Mouse (Mus musculus) kidney, embryonic 15.5 days (tissue): ENCODE measurements at regions not wholly inside any gene's neighbourhood (a gene's known extent, or its start where the extent isn't known, plus 50 kb on each side); places are given as distances from the start of the nearest gene placed in this dataset.
A peak's percentile ranks its signal among the peaks of the same experiment; 100 is the strongest.

Source experiments
- ATAC-seq: fragments of 200-750 bp; cut with Nextera tagmentation; replicated peaks from 2 replicates; pipeline ENCODE4 v1.8.0; 2017; ENCODE audit warnings: moderate TSS enrichment; ENCODE audit not compliant: low FRiP score
- H3K27ac ChIP-seq: fragments of 300-500 bp; sonication (generic); 2 replicates; pipeline ENCODE4 v1.5.1; 2015; ENCODE audit warnings: mild to moderate bottlenecking, inconsistent platforms
- H3K27me3 ChIP-seq: fragments of 300-500 bp; sonication (generic); 2 replicates; pipeline ENCODE4 v1.6.1; 2015; ENCODE audit warnings: inconsistent platforms
- H3K36me3 ChIP-seq: fragments of 300-500 bp; sonication (generic); 2 replicates; pipeline ENCODE4 v1.6.1; 2015; ENCODE audit warnings: inconsistent platforms
- H3K4me1 ChIP-seq: fragments of 300-500 bp; sonication (generic); 2 replicates; pipeline ENCODE4 v1.6.1; 2015; ENCODE audit warnings: inconsistent platforms
- H3K4me2 ChIP-seq: fragments of 300-500 bp; sonication (generic); 2 replicates; pipeline ENCODE4 v1.6.1; 2015; ENCODE audit warnings: moderate library complexity, mild to moderate bottlenecking, inconsistent platforms
- H3K4me3 ChIP-seq: fragments of 300-500 bp; sonication (generic); replicated peaks from 2 replicates; pipeline ENCODE4 v1.5.1; 2015; ENCODE audit warnings: mild to moderate bottlenecking, inconsistent platforms
- H3K9ac ChIP-seq: fragments of 300-500 bp; sonication (generic); 2 replicates; pipeline ENCODE4 v1.6.1; 2015; ENCODE audit warnings: mild to moderate bottlenecking, inconsistent platforms
- H3K9me3 ChIP-seq: fragments of 300-500 bp; sonication (generic); replicated peaks from 2 replicates; pipeline ENCODE4 v1.6.1; 2016; ENCODE audit warnings: inconsistent platforms
- WGBS: fragments of 180-500 bp; shearing (Covaris S2); methylation state at CpG from one replicate; pipeline ENCODE4 v1.1.7; 2015; ENCODE audit warnings: mixed read lengths; 5-methylcytosine and 5-hydroxymethylcytosine counted together

DNA sequence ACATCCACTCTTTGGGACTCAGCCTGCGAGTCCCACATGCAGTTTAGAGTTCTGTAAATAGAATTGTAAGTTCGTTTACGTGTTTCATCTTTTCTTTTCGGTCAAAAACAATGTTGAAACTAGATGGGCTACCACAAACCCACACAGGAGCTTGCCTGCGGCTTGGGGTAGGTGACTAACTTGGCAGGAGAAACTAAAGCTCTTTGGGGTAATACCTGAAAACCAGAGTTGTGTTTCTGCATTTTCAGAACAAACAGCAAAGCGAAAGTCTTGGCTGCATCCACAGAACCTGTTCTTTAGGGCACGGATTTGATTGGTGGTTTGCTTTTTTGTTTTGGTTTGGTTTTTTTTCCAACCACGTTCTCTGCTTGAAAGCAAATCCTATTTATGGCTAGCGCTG, 264.0 kb downstream of the Zfp704 start:
- Histone ChIP-seq H3K27me3 (0 out of 2 replicates have a peak, but pooled peaks cover 3% of the 10 kb centered on the region), H3K9ac (no peak overlapping the region), H3K4me1 (peaks cover 26% of the 10 kb centered on the region), H3K36me3 (no peaks in the 10 kb centered on the region), H3K4me2 (peak overlapping the region; percentile 95), H3K4me3 (peak overlapping the region; percentile 56), H3K9me3 (no peaks in the 10 kb centered on the region), H3K27ac (no peak overlapping the region)
- WGBS: 36% methylated on average over 9 of the region's 9 CpGs
- no peak for ATAC-seq

DNA sequence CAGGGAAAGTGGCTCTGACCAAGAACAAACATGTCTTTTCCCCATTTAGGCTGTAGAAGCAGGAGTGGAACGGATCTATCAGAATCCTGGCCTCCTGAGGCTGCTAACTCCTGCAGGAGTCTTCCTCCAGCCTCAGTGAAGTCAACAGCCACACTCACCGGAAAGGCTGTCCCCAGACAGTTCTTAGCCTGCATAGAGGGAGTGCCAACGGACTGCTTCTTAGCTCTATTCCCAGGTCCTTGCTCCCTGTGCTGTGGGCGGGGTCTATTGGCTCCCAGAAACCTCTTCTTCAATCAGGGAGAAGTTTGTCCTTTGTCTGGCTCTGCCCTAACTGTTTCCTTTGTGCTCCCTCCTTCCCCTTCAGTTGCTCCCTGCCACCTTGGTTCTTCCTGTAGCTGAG, 266.3 kb downstream of the Zfp704 start:
- no peak for ATAC-seq
- Histone ChIP-seq H3K4me1 (peaks cover 30% of the 10 kb centered on the region), H3K27ac (no peak overlapping the region), H3K9ac (no peak overlapping the region), H3K27me3 (0 out of 2 replicates have a peak, but pooled peaks cover 3% of the 10 kb centered on the region), H3K9me3 (no peaks in the 10 kb centered on the region), H3K4me2 (0 out of 2 replicates have a peak overlapping the region, but pooled peaks have one; percentile 4), H3K4me3 (no peak overlapping the region), H3K36me3 (no peaks in the 10 kb centered on the region)
- WGBS: 11% methylated on average over 4 of the region's 4 CpGs

DNA sequence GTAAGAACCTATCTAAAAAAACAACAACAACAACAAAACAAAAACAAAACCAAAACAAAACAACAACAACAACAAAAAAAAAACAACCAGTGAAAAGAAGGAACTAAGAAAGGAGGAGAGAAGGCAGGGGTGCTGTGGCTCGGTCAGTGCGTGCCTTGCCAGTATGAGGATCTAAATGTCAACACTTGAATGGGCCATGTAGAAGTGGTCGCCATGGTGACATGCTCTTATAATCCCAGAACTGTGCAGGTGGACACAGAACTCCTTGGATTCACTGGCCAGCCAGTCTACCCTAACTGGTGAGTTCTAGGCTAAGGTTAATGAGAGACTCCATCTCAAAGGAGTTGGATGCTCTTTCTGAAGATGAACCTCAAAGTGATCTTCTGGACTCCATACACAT, 267.7 kb downstream of the Zfp704 start:
- peaks cover 23% of the 10 kb centered on the region for H3K4me1 ChIP-seq

DNA sequence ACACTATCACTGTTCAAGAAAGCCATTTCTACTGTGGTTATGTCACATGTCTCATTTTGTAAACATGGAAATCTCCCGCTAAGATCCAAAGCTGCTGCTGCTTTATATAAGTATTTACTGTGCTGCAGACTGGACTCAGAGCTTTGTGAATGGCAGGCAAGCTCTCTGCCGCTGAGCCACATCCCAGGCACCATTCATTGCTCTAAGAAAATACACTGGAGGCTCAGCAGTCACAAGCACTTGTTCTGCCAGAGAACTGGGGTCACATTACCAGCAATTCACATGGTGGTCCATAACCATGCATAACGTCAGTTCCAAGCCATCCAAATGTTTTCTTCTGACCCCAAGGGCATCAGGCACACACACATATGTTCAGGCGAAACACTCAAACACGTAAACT, 268.2 kb downstream of the Zfp704 start:
- 60% methylated on average over 5 of the region's 5 CpGs for WGBS
- Histone ChIP-seq H3K9ac (no peak overlapping the region), H3K9me3 (no peaks in the 10 kb centered on the region), H3K27ac (no peak overlapping the region), H3K36me3 (no peaks in the 10 kb centered on the region), H3K4me2 (no peak overlapping the region), H3K4me3 (no peak overlapping the region), H3K4me1 (peaks cover 22% of the 10 kb centered on the region), H3K27me3 (0 out of 2 replicates have a peak, but pooled peaks cover 3% of the 10 kb centered on the region)
- no peak for ATAC-seq

More for the DNA sequence above, 267.7 kb downstream of the Zfp704 start:
- Histone ChIP-seq H3K9me3 (no peaks in the 10 kb centered on the region), H3K4me3 (no peak overlapping the region), H3K27me3 (0 out of 2 replicates have a peak, but pooled peaks cover 3% of the 10 kb centered on the region), H3K27ac (no peak overlapping the region), H3K9ac (no peak overlapping the region), H3K36me3 (no peaks in the 10 kb centered on the region), H3K4me2 (no peak overlapping the region)
- WGBS: 92% methylated on average over 3 of the region's 3 CpGs
- ATAC-seq: no peak

DNA sequence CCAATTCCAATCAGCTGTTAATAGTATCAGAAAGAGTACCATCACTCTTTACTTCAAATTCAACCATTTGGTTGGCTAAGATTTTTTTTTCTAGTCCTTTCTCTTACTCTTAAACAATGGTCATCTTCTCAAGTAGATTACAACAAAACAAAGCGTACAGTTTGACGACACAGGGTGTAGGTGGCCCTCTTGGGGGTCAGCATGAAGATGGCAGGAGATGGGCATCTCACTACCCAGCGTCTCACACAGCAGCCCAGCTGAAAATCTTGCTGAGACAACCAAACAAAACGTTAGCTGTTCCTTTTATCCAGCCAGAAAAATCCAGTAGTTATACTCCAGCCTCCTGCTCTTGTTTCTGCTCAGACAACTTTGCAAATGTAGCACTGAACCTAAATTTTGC, 268.6 kb downstream of the Zfp704 start:
- H3K4me3 ChIP-seq: no peak overlapping the region
- 40% methylated on average over 4 of the region's 4 CpGs for WGBS

DNA sequence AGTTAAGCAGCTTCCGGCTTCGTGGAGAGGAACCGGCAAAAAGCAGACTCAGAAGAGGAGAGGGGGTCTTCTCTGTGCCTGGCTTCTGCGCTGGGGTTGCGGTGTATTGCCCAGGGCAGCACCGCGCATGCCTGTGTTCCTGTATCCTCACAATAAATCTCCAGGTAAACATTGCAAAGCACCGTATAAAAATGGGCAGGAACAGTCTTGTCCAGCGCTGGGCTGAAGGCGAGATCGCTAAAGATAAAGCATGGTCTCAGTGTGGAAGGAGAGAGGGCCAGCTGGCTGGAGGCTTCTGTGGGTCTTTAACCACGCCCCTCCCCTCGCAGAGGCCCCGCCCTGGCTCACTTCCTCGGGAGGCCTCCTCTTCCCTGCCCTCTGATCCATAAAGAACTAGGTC, 269.1 kb downstream of the Zfp704 start:
- H3K4me2 ChIP-seq: peak overlapping the region; percentile 71
- ATAC-seq: peak; percentile 87
- H3K27ac ChIP-seq: peak overlapping the region; percentile 52; the same call in 1 of the 2 replicates
- H3K4me3 ChIP-seq: peak overlapping the region; percentile 37
- peaks cover 17% of the 10 kb centered on the region for H3K4me1 ChIP-seq
- WGBS: 2% methylated on average over 15 of the region's 15 CpGs
- no peaks in the 10 kb centered on the region for H3K9me3 ChIP-seq
- H3K36me3 ChIP-seq: no peaks in the 10 kb centered on the region
- H3K27me3 ChIP-seq: 0 out of 2 replicates have a peak, but pooled peaks cover 3% of the 10 kb centered on the region
- no peak overlapping the region for H3K9ac ChIP-seq

More for the DNA sequence above, 268.6 kb downstream of the Zfp704 start:
- Histone ChIP-seq H3K27me3 (0 out of 2 replicates have a peak, but pooled peaks cover 3% of the 10 kb centered on the region), H3K36me3 (no peaks in the 10 kb centered on the region), H3K9me3 (no peaks in the 10 kb centered on the region), H3K27ac (no peak overlapping the region), H3K4me1 (peaks cover 17% of the 10 kb centered on the region), H3K4me2 (peak overlapping the region; percentile 71), H3K9ac (no peak overlapping the region)
- ATAC-seq: no peak

DNA sequence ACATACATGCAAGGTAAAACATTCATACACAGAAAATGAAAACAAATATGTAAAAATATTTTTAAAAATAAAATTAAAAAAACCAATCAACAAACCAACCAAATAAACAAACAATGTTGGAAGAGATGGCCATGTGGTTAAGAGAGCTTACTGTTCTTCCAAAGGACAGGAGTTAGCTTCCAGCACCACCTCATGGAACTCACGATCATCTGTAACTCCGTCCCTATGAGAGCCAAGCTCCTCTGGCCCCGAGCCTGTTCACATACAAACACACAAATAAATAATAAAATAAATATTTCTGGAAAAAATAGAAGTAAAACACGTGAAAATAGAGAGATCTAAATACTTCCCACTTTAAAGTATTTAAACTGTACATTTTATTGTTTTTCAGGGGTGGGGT, 269.5 kb downstream of the Zfp704 start:
- peaks cover 7% of the 10 kb centered on the region; the same call in 1 of the 2 replicates for H3K27me3 ChIP-seq
- H3K4me3 ChIP-seq: peak overlapping the region; percentile 37
- WGBS: 23% methylated on average over 4 of the region's 4 CpGs
- peak overlapping the region; percentile 71 for H3K4me2 ChIP-seq
- H3K36me3 ChIP-seq: no peaks in the 10 kb centered on the region
- ATAC-seq: 0 out of 2 replicates have a peak, but pooled peaks have one; percentile 44
- peak overlapping the region; percentile 52; the same call in 1 of the 2 replicates for H3K27ac ChIP-seq
- no peaks in the 10 kb centered on the region for H3K9me3 ChIP-seq
- peaks cover 17% of the 10 kb centered on the region for H3K4me1 ChIP-seq
- no peak overlapping the region for H3K9ac ChIP-seq

DNA sequence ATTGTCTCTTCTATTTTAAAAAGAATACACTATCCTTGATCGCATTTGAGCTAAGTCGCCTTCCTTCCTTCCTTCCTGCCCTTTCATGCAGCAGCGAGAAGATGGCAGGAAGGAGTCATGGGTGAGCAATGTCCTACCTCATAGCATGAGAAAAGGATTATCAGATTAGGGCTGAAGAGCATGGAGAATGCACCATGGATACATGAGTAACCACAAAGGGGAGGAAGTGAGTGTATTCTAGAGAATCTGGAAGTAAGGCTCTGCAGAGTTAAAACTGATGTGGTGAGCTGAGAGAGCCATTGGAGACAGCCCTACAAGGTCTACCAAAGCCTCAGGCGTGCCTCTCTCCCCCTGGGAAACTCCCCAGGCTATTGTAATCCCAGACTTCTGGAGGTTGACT, 270.2 kb downstream of the Zfp704 start:
- Histone ChIP-seq H3K4me1 (peaks cover 19% of the 10 kb centered on the region), H3K9me3 (no peaks in the 10 kb centered on the region), H3K27me3 (peaks cover 7% of the 10 kb centered on the region; the same call in 1 of the 2 replicates), H3K36me3 (no peaks in the 10 kb centered on the region), H3K4me3 (no peak overlapping the region), H3K9ac (no peak overlapping the region), H3K27ac (no peak overlapping the region), H3K4me2 (no peak overlapping the region)
- no peak for ATAC-seq
- 81% methylated on average over 4 of the region's 4 CpGs for WGBS

DNA sequence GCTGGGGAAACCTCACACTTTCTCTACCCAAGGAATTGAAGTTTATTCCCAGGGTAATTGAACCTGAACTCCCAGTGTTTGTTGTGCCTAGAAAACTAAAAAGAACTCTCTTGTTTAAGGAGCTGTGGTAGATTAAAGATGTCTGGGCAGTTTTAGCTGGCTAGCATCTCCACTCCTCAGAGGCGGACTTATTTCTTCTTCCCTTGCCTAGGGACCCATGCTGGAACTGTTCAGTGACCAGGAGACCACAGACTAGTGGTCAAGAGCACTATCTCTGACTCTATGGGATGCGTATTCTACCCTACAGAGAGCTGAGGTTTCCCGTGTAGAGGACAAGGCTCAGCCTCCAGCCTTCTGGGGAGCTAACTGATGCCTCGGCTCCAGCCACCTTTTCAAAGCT, 274.3 kb downstream of the Zfp704 start:
- Histone ChIP-seq H3K36me3 (no peaks in the 10 kb centered on the region), H3K4me1 (peaks cover 10% of the 10 kb centered on the region), H3K9ac (no peak overlapping the region), H3K27ac (no peak overlapping the region), H3K9me3 (no peaks in the 10 kb centered on the region), H3K27me3 (peaks cover 4% of the 10 kb centered on the region; the same call in 1 of the 2 replicates), H3K4me3 (no peak overlapping the region), H3K4me2 (no peak overlapping the region)
- ATAC-seq: no peak
- WGBS: 61% methylated on average over 4 of the region's 4 CpGs
